Mouse (Mus musculus) spleen, adult 10 weeks (tissue): ENCODE data around the gene 4930415O20Rik. TPM values are rescaled to one million over a fixed set of nuclear protein-coding genes. Genes with fewer than 3 reads are reported as not detected.

Experiments
- polyA plus RNA-seq: library from polyadenylated mRNA; stranded (reverse); fragments of 350-450 nt; fragmentation: Illumina TruSeq; extraction: RNeasy Lipid Tissue Mini Kit (QIAGEN cat#74804); gene quantifications from one replicate; pipeline ENCODE4 v1.2.3, GENCODE M21; 2015; ENCODE audit warnings: low replicate concordance; ENCODE audit not compliant: insufficient read depth

4930415O20Rik gene
- polyA plus RNA-seq, result not detected

GRCm38 (mm10) chr15:98570873-98571538, at the start of gene 4930415O20Rik, which contains the start of gene Ccnt1:
TSS of gene 4930415O20Rik (plus strand) at chr15:98571004.
TSS of gene Ccnt1 (minus strand) at chr15:98570923.

DNA sequence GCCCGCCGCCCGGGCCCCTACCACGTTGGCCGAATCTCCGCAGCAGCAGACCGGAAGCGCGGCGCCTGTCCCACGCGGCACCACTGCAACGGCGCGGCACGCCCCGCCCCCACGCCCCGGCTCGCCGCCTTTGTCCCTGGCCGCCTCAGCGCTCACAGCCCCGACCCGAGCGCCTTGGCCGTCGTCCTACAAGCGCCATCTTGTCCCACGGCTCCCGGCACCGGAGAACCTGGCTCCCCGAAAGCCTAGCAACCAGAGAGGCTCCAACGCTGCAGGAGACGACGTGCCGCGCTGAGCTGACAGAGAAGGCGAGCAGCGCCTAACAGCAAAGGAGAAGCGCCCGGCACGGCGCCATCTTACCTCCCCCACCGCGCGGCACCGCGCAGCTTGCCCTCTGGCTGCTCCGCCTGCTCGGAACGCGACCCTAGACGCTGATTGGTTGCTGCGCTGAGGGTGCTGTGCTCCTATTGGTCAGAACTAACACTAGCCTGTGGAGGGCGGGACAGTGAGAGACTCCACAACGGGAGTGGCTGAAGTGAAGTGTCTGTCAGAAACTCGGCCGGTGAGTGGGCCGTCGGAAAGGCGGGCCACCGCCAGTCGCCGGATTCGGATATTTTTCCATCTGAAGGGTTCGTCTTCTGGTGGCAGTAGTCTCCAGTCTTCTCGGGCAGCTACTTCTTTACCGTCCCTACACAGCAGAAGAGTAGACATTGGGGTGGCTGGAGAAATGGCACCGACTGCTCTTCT, 36.8 kb upstream of the 4930415O20Rik start, which contains the start of gene Kansl2:
Gene Kansl2, minus strand, starts transcription at position 384 of the 747 bp plus-strand sequence.

GRCm38 (mm10) chr15:98609331-98610130, 38.7 kb downstream of the 4930415O20Rik start, which contains the start of gene Adcy6:
TSS of gene Adcy6 (minus strand) at chr15:98610076.

DNA sequence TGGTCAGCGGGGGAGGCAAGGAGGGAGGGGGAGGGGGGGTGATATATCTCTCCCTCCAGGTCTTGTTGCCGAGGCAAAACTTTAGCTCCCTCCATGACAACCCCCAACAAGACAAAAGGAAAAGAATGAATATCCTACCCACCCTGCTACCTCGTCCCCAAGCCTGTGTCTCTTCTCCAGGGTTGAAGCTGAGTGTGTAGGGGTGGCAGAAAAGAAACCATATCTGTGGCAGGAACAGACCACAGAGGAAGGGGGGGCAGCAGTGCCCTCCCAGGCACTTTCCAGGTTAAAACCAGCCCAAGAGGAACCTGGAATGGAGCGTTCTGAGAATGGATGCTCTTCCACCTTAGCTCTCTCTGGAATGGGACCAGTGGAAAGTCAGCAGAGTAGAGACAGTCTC, 59.7 kb downstream of the 4930415O20Rik start, which contains the start of gene Cacnb3:
Gene Cacnb3, plus strand, starts transcription at position 301 of the 400 bp plus-strand sequence.

Other genes with a start within 250 kb of the 4930415O20Rik start
- gene Olfr284, start 230.0 kb upstream of the 4930415O20Rik start, polyA plus RNA-seq, result not detected
- not detected for gene Olfr283, start 190.1 kb upstream of the 4930415O20Rik start, polyA plus RNA-seq
- gene Olfr282, start 139.8 kb upstream of the 4930415O20Rik start, polyA plus RNA-seq, result not detected
- gene Olfr281, start 118.4 kb upstream of the 4930415O20Rik start, polyA plus RNA-seq, result not detected
- gene OR5BS1P, start 101.1 kb upstream of the 4930415O20Rik start, polyA plus RNA-seq, result not detected
- 0.81 TPM for gene Lalba, start 88.3 kb upstream of the 4930415O20Rik start, polyA plus RNA-seq
- not detected for gene Olfr279, start 78.6 kb upstream of the 4930415O20Rik start, polyA plus RNA-seq
- gene Kansl2, start 36.7 kb upstream of the 4930415O20Rik start, polyA plus RNA-seq, result 76.0 TPM
- gene Ccnt1, start 81 bp upstream of the 4930415O20Rik start, polyA plus RNA-seq, result 72.8 TPM
- 13.1 TPM for gene Adcy6, start 39.1 kb downstream of the 4930415O20Rik start, polyA plus RNA-seq
- gene Cacnb3, start 59.8 kb downstream of the 4930415O20Rik start, polyA plus RNA-seq, result 7.6 TPM
- gene Ddx23, start 91.9 kb downstream of the 4930415O20Rik start, polyA plus RNA-seq, result 48.5 TPM
- 2.7 TPM for gene Rnd1, start 106.5 kb downstream of the 4930415O20Rik start, polyA plus RNA-seq
- gene Ccdc65, start 137.2 kb downstream of the 4930415O20Rik start, polyA plus RNA-seq, result not detected
- 4.8 TPM for gene Fkbp11, start 157.2 kb downstream of the 4930415O20Rik start, polyA plus RNA-seq
- gene Arf3, start 192.2 kb downstream of the 4930415O20Rik start, polyA plus RNA-seq, result 82.2 TPM
- gene Wnt10b, start 207.1 kb downstream of the 4930415O20Rik start, polyA plus RNA-seq, result 0.59 TPM
- gene Wnt1, start 218.9 kb downstream of the 4930415O20Rik start, polyA plus RNA-seq, result not detected
- gene Ddn, start 238.5 kb downstream of the 4930415O20Rik start, polyA plus RNA-seq, result 0.06 TPM